Mouse (Mus musculus) bone marrow macrophage, adult 2 months (primary cell): ENCODE data around the gene Mvk. TPM values are rescaled to one million over a fixed set of nuclear protein-coding genes. Genes with fewer than 3 reads are reported as not detected.

Experiments used
- H3K27ac ChIP-seq: 2 replicates; pipeline ENCODE4 v1.5.1; 2012; ENCODE audit warnings: low read depth, low read length; ENCODE audit not compliant: insufficient read depth
- H3K4me1 ChIP-seq: 2 replicates; pipeline ENCODE4 v1.6.1; 2012; ENCODE audit warnings: low read length; ENCODE audit not compliant: control insufficient read depth, insufficient read depth
- H3K4me3 ChIP-seq: 2 replicates; pipeline ENCODE4 v1.5.1; 2012; ENCODE audit warnings: mild to moderate bottlenecking, low read length, moderate library complexity; ENCODE audit not compliant: insufficient read depth
- CTCF ChIP-seq: IDR thresholded peaks from 2 replicates; pipeline ENCODE4 v1.5.1; 2012; ENCODE audit warnings: low read depth, mild to moderate bottlenecking, low read length, moderate library complexity
- POLR2A ChIP-seq: IDR thresholded peaks from 2 replicates; pipeline ENCODE4 v1.6.1; 2012; ENCODE audit warnings: mild to moderate bottlenecking, low read depth, low read length, borderline replicate concordance
- polyA plus RNA-seq: library from polyadenylated mRNA; stranded (reverse); fragments of >200 nt; gene quantifications from 2 replicates; pipeline ENCODE4 v1.2.4, GENCODE M21; 2012; ENCODE audit not compliant: missing spikeins, insufficient read depth, insufficient read length

The Mvk gene
- polyA plus RNA-seq, 1 experiment = 13.3 TPM

GRCm38 (mm10) chr5:114416855-114417254, 27.2 kb upstream of the Mvk start:
- Histone ChIP-seq H3K4me3 (no peak overlapping the region), H3K27ac (no peak overlapping the region), H3K4me1 (peaks cover 10% of the 10 kb centered on the region; the same call in 1 of the 2 replicates)
- no peak for TF ChIP-seq POLR2A
- no peak for TF ChIP-seq CTCF

DNA sequence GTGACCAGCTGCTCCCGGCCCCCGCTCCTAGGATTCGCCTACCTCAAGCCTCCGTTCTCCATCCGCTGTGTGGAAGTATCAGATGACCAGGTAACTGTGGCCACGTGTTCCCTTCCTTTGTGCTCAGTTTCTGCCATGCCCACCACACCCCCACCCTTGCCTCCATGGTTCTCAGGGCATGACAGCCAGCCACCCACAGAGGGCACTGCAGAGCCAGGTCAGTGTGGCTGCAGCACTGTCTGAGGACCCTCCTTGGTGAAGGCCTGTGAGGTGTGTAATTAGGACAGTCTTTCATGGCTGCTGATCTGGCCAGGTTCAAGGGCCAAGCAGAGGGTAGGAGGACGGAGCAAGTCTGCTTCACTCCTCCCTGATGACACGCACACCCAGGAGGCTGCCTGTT, 25.5 kb upstream of the Mvk start:
- peaks cover 10% of the 10 kb centered on the region; the same call in 1 of the 2 replicates for H3K4me1 ChIP-seq
- TF ChIP-seq CTCF = no peak
- TF ChIP-seq POLR2A = no peak
- H3K4me3 ChIP-seq = no peak overlapping the region
- no peak overlapping the region for H3K27ac ChIP-seq

DNA sequence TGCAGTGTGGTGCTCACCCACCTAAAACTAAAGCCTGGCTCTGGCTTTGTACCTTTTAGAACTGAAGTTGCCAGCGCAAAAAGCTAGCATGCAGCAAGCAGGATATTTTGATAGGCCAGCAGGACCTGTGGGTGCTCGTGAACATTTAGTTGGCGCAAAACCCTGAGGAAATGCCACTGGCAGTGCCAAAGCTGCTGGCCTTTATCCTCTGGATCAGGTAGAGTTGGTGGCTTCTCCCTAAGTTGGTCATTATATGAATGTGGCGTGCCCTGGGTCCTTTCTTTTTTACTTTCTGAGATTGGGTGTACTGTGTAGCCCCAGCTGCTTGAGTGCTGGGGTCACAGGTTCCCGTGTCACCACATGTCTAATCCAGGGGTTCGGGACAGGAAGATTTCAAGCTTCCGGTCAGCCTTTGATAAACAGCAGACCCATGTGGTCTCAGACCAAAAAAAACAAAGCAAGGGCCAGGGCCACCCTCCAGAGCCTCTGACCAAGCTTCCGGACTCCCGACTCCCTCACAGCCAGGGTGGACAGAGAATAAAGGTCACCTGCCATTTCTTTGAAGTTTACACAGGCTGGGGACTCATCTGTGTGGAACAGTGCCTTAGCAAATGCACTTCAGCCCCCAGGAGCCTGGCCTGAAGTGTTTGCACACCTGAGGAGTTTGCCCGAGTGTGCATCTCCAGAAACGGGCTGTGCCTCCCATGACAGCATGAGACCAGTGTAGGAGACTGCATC, 22.3 kb upstream of the Mvk start:
- H3K4me1 ChIP-seq = no peaks in the 10 kb centered on the region
- no peak overlapping the region for H3K27ac ChIP-seq
- TF ChIP-seq CTCF = no peak
- no peak for TF ChIP-seq POLR2A
- H3K4me3 ChIP-seq = no peak overlapping the region

DNA sequence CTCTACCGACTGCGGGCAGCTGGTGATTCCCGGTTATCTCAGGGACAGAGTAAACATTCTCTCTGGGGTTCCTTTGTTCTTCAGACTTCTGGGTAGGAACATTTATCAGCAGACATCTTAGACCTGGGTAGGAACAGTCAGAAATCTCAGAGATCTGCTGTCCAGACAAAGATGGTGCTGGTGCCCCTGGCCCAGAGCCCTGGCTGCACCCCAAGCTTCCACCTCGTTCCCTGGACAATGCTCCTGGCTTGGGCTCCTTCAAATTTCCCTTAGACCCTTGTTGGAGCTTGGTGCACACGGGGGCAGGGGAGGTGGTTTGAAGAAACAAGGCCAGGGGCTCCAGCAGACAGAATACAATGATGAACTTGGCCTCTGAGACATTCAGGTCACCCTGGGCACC, 21.5 kb upstream of the Mvk start:
- Histone ChIP-seq H3K4me1 (no peaks in the 10 kb centered on the region), H3K27ac (no peak overlapping the region), H3K4me3 (no peak overlapping the region)
- TF ChIP-seq POLR2A (no peak), CTCF (no peak)

DNA sequence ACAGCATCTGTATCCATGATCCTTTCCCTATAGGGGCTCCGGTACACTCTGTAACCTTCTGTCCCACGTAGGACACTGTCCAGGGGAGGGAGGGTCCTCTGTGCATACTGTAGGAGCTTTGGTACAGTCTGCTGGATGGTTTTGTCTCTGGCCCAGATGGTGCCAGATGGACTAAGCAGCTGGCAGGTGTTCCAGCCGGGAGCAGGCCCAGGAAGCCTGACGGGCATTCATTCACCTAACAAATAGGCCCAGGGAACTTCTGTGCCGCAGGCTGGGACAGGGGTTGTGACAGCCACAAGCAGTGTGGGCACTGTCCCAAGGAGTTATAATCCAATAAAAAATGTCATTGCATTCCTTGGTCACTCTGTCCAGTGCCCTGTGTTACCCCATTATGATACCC, 20.1 kb upstream of the Mvk start:
- H3K4me3 ChIP-seq = no peak overlapping the region
- H3K4me1 ChIP-seq = no peaks in the 10 kb centered on the region
- TF ChIP-seq POLR2A (no peak), CTCF (no peak)
- H3K27ac ChIP-seq = no peak overlapping the region

DNA sequence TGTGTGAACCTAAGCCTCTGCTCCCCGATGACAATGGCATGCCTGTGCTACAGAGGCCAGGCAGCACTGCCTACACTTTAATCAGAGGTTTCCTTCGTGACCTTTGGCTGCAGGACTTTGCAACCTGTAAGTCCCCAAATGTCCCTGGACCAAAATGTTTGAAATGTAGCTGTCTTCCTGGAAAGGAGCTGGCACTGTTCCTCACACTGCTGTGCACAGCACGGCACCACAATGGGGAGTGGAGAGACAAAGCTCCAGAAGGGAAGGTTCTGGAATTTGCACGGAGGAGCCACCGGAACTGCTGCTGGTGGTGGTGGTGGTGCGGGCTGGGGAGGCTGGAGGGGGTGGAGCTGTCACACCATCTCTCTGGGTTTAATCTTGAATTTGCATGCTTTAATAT, 17.3 kb upstream of the Mvk start:
- Histone ChIP-seq H3K4me1 (no peaks in the 10 kb centered on the region), H3K27ac (no peak overlapping the region)
- no peak for TF ChIP-seq CTCF
- no peak for TF ChIP-seq POLR2A

DNA sequence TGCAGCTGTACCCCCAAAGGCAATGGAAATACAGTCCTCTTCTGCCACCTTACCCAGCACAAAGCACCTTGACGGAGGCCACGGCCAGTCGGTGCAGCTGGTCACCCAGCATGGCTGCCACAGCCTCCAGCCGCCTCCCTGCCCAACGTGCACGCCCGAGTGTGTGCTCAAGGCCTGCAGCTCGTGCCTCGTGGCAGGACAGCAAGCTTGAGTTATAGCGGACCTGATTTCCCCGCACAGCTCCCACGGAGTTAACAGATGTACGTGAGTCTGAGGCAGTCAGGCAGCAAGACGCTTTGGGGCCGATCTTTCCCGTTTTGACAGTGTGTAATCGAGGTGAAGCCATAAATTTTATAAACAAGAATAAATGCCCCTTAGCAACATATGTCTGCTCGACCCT, 15.4 kb upstream of the Mvk start:
- Histone ChIP-seq H3K4me3 (no peak overlapping the region), H3K27ac (no peak overlapping the region), H3K4me1 (no peaks in the 10 kb centered on the region)
- no peak for TF ChIP-seq POLR2A
- no peak for TF ChIP-seq CTCF

More for the DNA sequence above, 17.3 kb upstream of the Mvk start:
- H3K4me3 ChIP-seq = no peak overlapping the region

GRCm38 (mm10) chr5:114429781-114430180, 14.3 kb upstream of the Mvk start:
- no peak for TF ChIP-seq CTCF
- TF ChIP-seq POLR2A = no peak
- Histone ChIP-seq H3K4me1 (no peaks in the 10 kb centered on the region), H3K27ac (no peak overlapping the region), H3K4me3 (no peak overlapping the region)

DNA sequence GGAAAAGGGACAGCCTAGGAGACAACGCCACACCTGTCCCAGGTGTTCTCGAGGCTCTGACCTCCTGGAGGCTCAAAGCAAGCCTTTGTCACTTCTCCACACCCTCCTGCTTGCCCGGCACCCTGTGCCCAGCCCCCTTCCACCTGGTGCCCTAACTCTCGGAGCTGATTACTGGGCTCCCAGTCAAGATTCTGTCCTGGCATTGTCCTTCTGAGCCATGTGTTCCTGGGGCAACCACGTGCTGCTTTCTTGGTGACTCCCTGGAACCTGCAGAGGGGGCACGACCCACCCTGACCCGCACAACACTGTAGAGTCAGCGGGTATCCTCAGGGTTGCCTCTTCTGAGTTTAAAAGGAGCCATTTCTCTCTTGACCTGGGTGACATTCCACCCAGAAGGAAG, 9.7 kb upstream of the Mvk start:
- H3K4me3 ChIP-seq = no peak overlapping the region

DNA sequence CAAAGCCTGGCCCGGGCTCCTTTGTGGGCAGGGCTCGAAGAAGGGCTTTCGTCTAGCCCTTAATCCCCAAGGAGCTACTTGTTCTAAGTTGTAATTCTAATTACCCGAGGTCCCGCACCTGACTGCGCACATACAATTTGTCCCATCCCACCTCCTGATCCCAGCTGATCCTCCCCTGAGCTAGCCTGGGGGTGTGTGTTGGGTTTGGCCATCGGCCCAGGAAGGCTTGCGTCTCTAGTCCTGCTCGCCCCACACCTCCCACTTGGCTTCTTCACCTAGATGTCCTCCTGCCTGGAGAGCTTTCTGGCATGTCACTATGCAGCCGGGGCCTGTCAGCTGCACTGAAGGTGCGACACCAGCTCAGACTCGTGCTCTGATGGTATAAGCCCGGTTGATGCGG, 8.5 kb upstream of the Mvk start:
- no peak overlapping the region for H3K4me3 ChIP-seq
- H3K27ac ChIP-seq = no peak overlapping the region
- no peaks in the 10 kb centered on the region for H3K4me1 ChIP-seq
- TF ChIP-seq CTCF = no peak
- TF ChIP-seq POLR2A = no peak

More for the DNA sequence above, 9.7 kb upstream of the Mvk start:
- Histone ChIP-seq H3K4me1 (no peaks in the 10 kb centered on the region), H3K27ac (no peak overlapping the region)
- TF ChIP-seq POLR2A (no peak), CTCF (no peak)
